Mouse (Mus musculus): Measurements from ENCODE around the gene Abcc4. TPM values are rescaled to one million over a fixed set of nuclear protein-coding genes. Genes with fewer than 3 reads are reported as not detected.

Abcc4 gene
- total RNA-seq, 1 experiment: 36.5 TPM

DNA sequence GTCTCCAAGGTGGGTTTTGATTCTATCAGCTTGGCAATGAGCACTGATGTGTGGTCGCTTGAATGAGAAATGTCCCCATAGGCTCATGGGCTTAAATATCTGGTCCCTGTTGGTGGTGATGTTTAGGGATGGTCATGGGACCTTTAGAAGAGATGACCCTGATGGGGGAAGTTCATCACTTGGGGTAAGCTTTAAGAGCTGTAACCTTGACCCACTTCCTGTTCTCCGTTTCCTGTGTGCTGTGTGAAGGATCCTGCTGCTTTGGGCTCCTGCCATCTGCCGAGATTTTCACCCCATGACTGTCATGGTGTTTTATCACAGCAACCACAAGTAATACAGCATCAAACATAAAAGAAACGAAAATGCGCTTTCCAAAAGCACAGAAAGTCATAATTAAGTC is 128.1 kb downstream of the Abcc4 start:
- no peaks in the 10 kb centered on the region for H3K4me1 ChIP-seq (ENCODE audit: control insufficient read depth in 2 of 2, insufficient read depth in 2 of 2, low read length in 2 of 2, poor library complexity in 1 of 2)
- no peak overlapping the region for H3K27ac ChIP-seq (ENCODE audit: insufficient read depth, low read depth, low read length, poor library complexity, severe bottlenecking)
- no peaks in the 10 kb centered on the region for H3K9me3 ChIP-seq (ENCODE audit: control insufficient read depth, insufficient read depth, low read depth, low read length)
- no peak overlapping the region for H3K9ac ChIP-seq (ENCODE audit: insufficient read depth, low read depth, low read length, poor library complexity, severe bottlenecking)
- no peak overlapping the region for H3K4me3 ChIP-seq (ENCODE audit: insufficient read depth in 1 of 2, low read depth in 1 of 2, low read length in 2 of 2, poor library complexity in 1 of 2, severe bottlenecking in 1 of 2)
- DNase-seq (ENCODE audit: low read depth, low spot score): no peak
- no peak for TF ChIP-seq MAFK (IDR thresholded peaks at IDR 0.05; ENCODE audit: insufficient read depth, low read depth, low read length)
- TF ChIP-seq ZNF384 (IDR thresholded peaks at IDR 0.05; ENCODE audit: low read depth, low read length): no peak
- TF ChIP-seq HCFC1 (IDR thresholded peaks at IDR 0.05; ENCODE audit: borderline replicate concordance, insufficient read depth, low read length): no peak
- TF ChIP-seq CHD2 (IDR thresholded peaks at IDR 0.05; ENCODE audit: low read depth, low read length): no peak
- TF ChIP-seq ZC3H11A (IDR thresholded peaks at IDR 0.05; ENCODE audit: borderline replicate concordance, low read depth, low read length): no peak
- in situ Hi-C loops (cut with MboI; ENCODE audit: low sequenced_read_pairs in 2 of 2, unreplicated experiment in 2 of 2): loop anchor here in 1 of 2 experiments (25.0 kb wide), 1 partner anchor 366 kb away; no protein-coding TSS in a partner anchor
- H3K36me3 ChIP-seq (ENCODE audit: control insufficient read depth, insufficient read depth, low read length, poor library complexity, severe bottlenecking): peaks cover 6% of the 10 kb centered on the region; the same call in 1 of the 2 replicates

DNA sequence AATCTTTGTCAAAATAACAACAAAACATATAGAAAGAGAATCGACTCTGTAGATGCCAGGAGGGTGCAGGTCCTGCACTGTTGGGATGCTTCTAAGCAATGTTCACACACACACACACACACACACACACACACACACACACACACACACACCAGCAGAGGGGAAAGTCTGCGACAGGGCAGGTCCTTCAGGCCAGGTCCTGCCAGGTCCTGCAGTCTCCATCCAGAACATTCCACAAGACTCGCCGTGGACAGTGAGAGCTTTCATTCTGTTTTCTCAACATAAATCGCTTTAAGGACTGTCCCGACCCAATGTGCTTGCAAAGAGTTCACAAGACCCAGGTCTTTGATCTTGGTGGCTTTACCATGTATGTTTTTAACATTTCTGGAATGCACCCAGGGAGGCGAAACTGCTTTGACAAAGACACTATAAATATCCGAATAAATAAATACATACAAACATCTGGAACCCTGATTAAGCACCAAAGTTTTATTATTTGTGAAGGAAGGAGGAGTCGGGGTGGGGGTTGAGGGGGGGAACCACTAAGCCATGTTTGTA is 133.3 kb downstream of the Abcc4 start:
- Histone ChIP-seq H3K27ac (ENCODE audit: insufficient read depth, low read depth, low read length, poor library complexity, severe bottlenecking) (no peak overlapping the region), H3K4me1 (ENCODE audit: control insufficient read depth in 2 of 2, insufficient read depth in 2 of 2, low read length in 2 of 2, poor library complexity in 1 of 2) (no peaks in the 10 kb centered on the region), H3K4me3 (ENCODE audit: insufficient read depth in 1 of 2, low read depth in 1 of 2, low read length in 2 of 2, poor library complexity in 1 of 2, severe bottlenecking in 1 of 2) (no peak overlapping the region), H3K9me3 (ENCODE audit: control insufficient read depth, insufficient read depth, low read depth, low read length) (no peaks in the 10 kb centered on the region), H3K36me3 (ENCODE audit: control insufficient read depth, insufficient read depth, low read length, poor library complexity, severe bottlenecking) (peaks cover 14% of the 10 kb centered on the region; the same call in 1 of the 2 replicates), H3K9ac (ENCODE audit: insufficient read depth, low read depth, low read length, poor library complexity, severe bottlenecking) (no peak overlapping the region)
- no peak for DNase-seq (ENCODE audit: low read depth, low spot score)
- TF ChIP-seq CHD2 (IDR thresholded peaks at IDR 0.05; ENCODE audit: low read depth, low read length): no peak
- in situ Hi-C loops (cut with MboI; ENCODE audit: low sequenced_read_pairs in 2 of 2, unreplicated experiment in 2 of 2): no loop called here

DNA sequence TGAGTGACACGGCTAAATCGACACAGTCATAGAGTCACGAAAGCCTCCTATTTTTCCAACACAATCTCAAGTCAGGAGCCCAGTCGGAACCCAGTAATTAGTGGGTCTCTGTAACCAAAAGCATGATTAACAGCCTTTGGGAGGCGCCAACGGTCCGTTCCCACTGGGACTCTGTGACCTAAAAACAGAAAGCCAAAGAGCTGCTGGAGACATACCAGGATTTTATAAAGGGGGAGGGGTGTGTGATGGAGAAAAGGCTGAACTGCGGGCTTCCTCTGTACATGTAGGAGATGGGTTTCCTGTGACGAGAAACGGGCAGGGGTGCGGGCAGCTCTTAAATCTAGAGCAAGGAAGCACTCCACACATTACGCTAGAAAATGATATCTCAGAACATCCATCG is 136.4 kb downstream of the Abcc4 start:
- in situ Hi-C loops (cut with MboI; ENCODE audit: low sequenced_read_pairs in 2 of 2, unreplicated experiment in 2 of 2): no loop called here
- no peaks in the 10 kb centered on the region for H3K9me3 ChIP-seq (ENCODE audit: control insufficient read depth, insufficient read depth, low read depth, low read length)
- DNase-seq (ENCODE audit: low read depth, low spot score): no peak
- H3K27ac ChIP-seq (ENCODE audit: insufficient read depth, low read depth, low read length, poor library complexity, severe bottlenecking): no peak overlapping the region
- TF ChIP-seq MAFK (IDR thresholded peaks at IDR 0.05; ENCODE audit: insufficient read depth, low read depth, low read length) (no peak), ZNF384 (IDR thresholded peaks at IDR 0.05; ENCODE audit: low read depth, low read length) (no peak), HCFC1 (IDR thresholded peaks at IDR 0.05; ENCODE audit: borderline replicate concordance, insufficient read depth, low read length) (no peak), CHD2 (IDR thresholded peaks at IDR 0.05; ENCODE audit: low read depth, low read length) (no peak), ZC3H11A (IDR thresholded peaks at IDR 0.05; ENCODE audit: borderline replicate concordance, low read depth, low read length) (no peak)
- peaks cover 10% of the 10 kb centered on the region; the same call in 1 of the 2 replicates for H3K36me3 ChIP-seq (ENCODE audit: control insufficient read depth, insufficient read depth, low read length, poor library complexity, severe bottlenecking)
- H3K4me1 ChIP-seq (ENCODE audit: control insufficient read depth in 2 of 2, insufficient read depth in 2 of 2, low read length in 2 of 2, poor library complexity in 1 of 2): peaks cover 2 to 4% of the 10 kb centered on the region in 2 experiments; a peak in 1 of 4 replicates
- peak overlapping the region; percentile 31; the same call in 1 of the 2 replicates for H3K9ac ChIP-seq (ENCODE audit: insufficient read depth, low read depth, low read length, poor library complexity, severe bottlenecking)
- no peak overlapping the region for H3K4me3 ChIP-seq (ENCODE audit: insufficient read depth in 1 of 2, low read depth in 1 of 2, low read length in 2 of 2, poor library complexity in 1 of 2, severe bottlenecking in 1 of 2)

DNA sequence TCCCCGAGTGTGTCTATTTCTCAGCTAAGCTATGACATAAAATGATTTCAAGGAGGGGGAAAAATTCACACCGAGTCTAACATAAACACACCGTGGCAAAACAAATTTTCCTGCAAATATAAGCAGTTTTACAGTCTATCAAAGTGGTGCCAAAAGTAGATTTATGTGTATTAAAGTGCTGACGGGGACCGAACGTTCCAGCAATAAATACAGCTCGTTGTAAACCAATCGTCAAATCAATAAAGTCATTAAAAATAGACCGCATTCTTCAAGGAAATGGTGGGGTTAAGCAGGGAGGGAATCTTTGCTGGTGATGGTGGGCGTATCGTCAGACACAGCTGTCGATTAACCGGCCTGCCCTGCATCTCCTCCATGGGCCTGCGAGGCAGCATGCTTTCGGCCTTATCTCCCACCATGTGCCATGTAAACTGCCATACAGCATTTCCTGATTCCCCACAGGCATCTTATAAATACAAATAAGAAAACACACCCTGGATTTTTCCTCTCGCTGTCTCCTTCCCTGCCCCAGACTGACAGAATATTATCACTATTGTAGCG is 137.8 kb downstream of the Abcc4 start:
- in situ Hi-C loops (cut with MboI; ENCODE audit: low sequenced_read_pairs in 2 of 2, unreplicated experiment in 2 of 2): no loop called here
- no peak for DNase-seq (ENCODE audit: low read depth, low spot score)
- no peak for TF ChIP-seq HCFC1 (IDR thresholded peaks at IDR 0.05; ENCODE audit: borderline replicate concordance, insufficient read depth, low read length)
- TF ChIP-seq MAFK (IDR thresholded peaks at IDR 0.05; ENCODE audit: insufficient read depth, low read depth, low read length): no peak
- TF ChIP-seq CHD2 (IDR thresholded peaks at IDR 0.05; ENCODE audit: low read depth, low read length): no peak
- TF ChIP-seq ZC3H11A (IDR thresholded peaks at IDR 0.05; ENCODE audit: borderline replicate concordance, low read depth, low read length): no peak
- TF ChIP-seq ZNF384 (IDR thresholded peaks at IDR 0.05; ENCODE audit: low read depth, low read length): no peak
- Histone ChIP-seq H3K27ac (ENCODE audit: insufficient read depth, low read depth, low read length, poor library complexity, severe bottlenecking) (no peak overlapping the region), H3K36me3 (ENCODE audit: control insufficient read depth, insufficient read depth, low read length, poor library complexity, severe bottlenecking) (peaks cover 10% of the 10 kb centered on the region; the same call in 1 of the 2 replicates), H3K4me1 (ENCODE audit: control insufficient read depth in 2 of 2, insufficient read depth in 2 of 2, low read length in 2 of 2, poor library complexity in 1 of 2) (peaks cover 2 to 4% of the 10 kb centered on the region in 2 experiments; a peak in 1 of 4 replicates), H3K4me3 (ENCODE audit: insufficient read depth in 1 of 2, low read depth in 1 of 2, low read length in 2 of 2, poor library complexity in 1 of 2, severe bottlenecking in 1 of 2) (no peak overlapping the region), H3K9me3 (ENCODE audit: control insufficient read depth, insufficient read depth, low read depth, low read length) (no peaks in the 10 kb centered on the region), H3K9ac (ENCODE audit: insufficient read depth, low read depth, low read length, poor library complexity, severe bottlenecking) (no peak overlapping the region)
